Mouse (Mus musculus) cerebellum, postnatal 14 days (tissue): ENCODE results near the gene Lrrc75b.

Experiments
- DNase-seq, 2 experiments: peaks; one replicate each; pipeline ENCODE4 v3.0.0; 2021; ENCODE audit warnings: mixed read lengths in 2 of 2

Gene Lrrc75b

DNA sequence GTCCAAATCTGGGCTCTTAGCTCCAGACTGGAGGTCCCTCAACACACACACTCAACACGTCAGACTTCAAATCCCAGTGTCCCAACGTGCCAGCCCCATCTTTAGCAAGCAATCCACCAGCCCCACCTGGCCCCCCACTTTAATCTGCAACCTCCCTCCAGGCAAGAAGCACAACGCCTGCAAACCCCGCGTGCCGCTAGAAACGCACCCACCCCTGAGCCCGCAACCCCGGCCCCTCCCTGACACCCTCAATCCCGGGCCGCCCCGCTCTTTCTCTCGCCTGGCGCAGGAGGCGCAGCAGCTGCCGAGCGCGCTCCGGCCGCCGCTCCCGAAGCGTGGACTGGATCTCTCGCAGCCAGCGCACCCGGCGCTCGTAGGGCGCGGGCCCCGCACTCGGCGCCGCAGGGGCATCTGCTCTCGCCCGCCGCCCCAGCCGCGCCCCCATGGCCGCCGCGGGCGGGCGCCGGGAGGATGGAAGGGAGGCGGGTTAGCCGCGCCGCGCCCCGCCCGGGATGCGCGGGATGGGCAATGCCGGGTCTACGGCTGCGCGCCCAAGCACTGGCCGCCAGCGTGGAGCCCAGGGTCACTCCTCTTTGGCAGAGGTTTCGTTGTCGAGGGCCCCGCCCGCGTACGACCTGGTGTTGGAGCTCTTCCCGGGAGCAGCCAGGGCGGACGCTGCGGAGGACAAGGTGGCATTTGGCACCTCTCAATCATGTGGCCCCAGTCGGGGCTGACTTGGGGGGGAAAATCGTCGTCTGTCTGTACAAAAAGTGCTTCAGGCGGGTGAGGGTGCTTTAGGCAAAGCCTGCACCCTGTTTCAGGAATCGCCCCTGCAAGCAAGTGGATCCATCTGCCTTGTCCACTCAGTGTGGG is at the start of gene Lrrc75b:
Gene Lrrc75b, minus strand, starts transcription at position 655 of the 873 bp plus-strand sequence.
- DNase-seq = peak; percentile 83 to 88

DNA sequence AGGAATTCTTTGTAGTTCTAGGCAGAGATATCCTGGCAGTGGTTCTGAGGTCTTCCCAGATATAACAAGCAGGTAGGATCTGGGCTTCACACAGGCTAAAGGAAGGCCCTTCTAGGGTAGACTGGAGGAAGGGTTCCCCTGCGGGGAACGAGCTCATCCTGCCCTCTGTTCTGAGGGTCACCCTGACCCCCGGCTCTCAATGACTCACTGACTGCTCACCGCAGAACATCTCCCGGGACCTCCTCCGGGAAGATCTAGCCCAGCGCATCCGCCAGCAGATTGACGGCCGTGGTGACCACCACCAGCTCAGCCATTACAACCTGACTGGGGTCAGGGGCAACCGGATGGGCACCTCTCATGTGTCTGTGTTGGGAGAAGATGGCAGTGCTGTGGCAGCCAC is 48.8 kb upstream of the Lrrc75b start:
- no peak for DNase-seq

DNA sequence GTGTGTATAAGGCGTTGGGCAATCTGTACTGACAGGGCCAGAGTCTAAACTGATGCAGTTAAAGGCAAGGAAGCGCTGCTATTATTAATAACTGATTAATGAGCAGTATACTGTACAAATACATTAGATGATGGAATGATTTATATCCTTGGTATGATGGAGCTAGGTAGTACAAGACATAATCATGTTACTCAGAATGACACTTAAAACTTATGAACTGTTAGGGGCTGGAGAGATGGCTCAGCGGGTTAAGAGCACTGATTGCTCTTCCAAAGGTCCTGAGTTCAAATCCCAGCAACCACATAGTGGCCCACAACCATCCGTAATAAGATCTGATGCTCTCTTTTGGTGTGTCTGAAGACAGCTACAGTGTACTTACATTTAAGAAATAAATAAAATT is 47.1 kb upstream of the Lrrc75b start:
- no peak for DNase-seq

DNA sequence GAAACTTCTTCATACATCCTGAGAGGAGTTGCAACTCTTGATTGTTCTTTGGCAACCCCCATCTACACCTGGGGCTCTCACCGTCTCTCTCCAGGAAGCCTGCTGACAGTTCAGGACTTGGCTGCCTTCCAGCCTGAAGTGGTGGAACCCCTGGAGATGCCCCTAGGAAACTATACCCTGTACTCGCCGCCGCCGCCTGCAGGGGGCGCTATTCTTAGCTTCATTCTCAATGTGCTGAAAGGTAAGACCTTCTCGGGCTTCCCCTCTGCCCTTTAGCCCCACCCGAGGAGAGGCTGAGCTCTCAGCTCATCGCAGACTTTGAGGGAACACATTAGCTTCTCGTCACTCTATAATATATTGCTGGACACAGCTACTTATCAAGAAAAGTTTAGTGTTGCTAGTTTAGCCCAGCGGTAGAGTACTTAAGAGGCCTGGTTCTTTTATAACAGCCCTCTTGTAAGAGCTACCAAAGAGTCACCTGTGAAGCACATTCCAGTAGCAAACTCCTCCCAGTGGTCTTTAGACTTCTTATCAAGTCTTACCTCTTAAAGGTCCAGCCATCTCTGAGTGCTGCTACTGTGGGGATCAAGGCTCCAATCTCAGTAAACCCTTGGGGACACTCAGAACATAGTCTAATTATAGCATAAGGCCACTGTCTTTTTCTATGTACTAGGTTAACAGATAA is 45.2 kb upstream of the Lrrc75b start:
- DNase-seq = no peak

DNA sequence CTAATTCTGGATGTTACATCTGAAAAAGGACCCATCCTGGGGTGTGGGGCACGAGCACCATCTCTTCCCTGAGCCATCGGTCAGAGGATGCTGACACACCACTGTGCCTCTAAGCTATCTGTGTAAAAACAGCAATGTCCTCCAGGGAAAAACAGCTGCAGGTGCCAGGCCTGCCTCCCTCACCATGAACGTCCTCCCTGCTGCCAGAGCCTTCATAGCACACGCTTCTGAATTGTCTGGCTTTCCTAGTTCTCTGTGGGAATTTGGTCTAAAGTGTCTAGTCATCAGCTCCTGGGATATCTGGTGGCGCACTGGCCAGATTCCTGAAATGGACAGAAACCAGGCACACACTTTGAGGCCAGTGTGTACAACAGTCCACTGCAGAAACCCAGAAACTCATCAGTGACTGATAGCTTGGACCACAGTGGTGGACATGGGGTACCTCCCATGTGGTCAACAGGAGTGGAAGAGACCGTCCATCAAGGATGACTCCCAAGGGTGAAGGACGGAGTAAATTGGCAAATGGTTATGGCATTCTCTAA is 40.1 kb upstream of the Lrrc75b start:
- no peak for DNase-seq

DNA sequence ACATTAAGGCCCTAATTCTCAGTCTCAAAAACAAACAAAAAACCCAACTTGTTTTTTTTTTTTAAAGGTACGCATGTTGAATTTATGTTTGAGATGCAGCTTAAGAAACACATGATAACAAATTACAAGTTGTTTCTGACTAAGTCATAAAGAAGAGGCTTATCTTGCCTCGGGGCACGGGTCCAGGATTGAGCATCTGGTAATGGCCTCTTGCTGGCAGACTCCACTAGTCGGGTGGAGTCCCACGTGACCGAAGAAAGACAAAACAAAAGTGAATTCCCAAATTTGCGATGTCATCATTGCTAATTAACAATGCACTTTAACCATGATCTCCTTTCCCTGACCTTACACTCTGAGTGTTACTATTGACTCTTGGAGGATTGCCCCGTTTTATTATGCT is 35.9 kb upstream of the Lrrc75b start:
- DNase-seq = peak; percentile 75 to 79

DNA sequence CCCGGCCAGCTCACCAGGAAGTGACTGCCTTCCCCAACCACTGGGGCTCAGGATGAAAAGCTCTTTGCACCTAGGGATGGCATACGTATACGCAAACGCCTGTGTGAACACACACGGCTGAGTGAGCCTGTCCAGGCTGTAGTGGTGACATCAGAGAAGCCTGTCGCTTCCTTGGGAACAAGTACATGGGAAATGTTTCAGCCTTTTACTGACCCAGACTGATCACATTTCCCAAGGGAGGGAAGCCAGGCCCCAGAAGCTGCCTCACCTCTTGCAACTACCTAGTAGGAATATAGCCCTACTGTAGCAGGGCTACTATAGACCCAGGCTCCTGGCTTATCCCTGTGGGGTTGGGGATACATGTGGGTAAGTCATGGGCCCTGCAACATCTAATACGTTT is 32.5 kb upstream of the Lrrc75b start:
- no peak for DNase-seq

DNA sequence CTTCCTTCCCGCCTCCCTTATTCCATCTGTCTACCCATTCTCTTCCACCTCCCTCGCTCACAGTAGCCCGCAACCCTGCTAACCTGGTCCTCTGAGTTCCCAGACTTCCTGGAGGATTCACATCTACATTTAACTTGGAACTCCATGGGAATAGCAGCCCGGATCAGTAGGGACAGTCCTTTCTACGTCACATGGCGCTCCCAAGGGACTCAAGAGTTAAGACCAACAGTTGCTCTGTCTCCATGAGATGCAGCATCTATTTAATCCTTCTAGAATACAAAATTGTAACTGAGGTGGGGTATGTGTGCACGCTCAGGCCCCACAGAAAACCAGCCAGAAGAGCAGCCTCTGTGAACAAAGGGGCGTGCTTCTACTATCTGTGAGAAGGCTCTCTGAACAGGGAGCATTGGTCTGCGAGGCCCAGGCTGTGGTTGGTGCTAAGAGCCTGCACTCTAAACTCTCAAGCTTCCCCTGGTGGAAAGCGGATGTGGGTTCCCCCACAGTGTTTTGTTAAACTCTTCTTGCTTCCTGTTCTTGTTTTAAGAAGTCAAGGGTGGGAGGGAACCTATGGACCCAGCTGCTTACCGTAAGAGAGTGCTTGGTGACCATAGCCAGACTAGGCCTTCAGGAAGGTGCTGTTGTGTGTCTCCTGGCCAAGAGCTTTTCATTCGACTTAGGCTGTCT is 31.2 kb upstream of the Lrrc75b start:
- DNase-seq = no peak

DNA sequence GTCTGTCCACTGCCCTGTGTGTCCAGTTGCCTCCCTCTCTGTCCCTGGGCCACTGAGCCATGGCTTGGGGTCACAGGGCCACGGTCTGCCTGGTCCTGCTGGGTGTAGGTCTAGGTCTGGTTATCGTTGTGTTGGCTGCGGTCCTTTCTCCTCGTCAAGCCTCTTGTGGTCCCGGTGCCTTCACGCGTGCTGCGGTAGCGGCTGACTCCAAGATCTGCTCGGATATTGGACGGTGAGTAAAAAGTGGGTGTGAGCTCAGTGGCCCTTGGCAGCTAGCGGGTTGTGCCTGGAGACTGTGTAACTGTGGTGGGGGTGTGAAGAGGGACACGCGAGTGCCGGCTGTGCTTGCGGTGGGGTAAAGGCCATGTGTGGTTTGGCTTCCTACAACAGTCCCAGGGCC is 29.5 kb upstream of the Lrrc75b start:
- no peak for DNase-seq

DNA sequence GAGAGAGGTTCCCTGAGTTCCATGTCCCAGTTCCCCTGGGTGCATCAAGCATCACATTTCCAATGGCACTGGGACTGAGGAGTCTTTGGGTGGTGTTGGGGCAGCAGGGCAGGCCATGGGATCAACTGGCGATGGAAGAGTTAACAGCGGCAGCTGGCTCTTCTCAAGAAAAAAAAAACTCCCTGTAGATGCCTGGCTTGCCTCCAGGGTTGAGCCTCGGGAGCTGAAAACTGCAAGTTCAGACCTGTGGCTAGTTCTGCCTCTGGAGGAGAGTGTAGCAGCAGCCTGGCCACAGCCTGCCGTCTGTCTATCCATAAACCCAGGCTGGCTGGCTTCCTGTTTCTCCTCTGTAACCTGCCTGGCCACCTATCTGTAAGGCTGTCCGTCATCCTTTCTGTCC is 29.0 kb upstream of the Lrrc75b start, which contains the start of gene Ggt5:
Gene Ggt5, plus strand, starts transcription at position 212 of the 400 bp plus-strand sequence.
- DNase-seq = peak; percentile 26 to 58

DNA sequence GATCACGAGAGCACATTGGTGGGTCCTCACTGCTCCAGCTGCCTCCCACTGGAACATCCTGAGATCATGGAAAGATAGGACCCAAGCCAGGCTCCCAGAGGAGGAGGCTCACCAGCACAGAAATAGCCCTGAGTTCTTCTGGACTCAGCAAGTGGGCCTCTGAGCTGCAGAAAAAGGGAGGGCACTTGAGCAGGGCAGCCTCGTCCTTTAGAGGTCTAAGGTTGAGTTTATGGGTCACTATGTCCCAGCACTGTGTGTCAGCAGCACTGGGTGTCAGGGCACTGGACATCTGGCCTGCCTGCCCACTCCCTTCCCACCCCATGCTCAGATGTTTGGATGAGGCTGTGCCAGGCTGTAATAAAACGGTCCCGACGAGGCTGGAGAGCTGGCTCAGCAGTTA is 28.2 kb upstream of the Lrrc75b start:
- DNase-seq = no peak

DNA sequence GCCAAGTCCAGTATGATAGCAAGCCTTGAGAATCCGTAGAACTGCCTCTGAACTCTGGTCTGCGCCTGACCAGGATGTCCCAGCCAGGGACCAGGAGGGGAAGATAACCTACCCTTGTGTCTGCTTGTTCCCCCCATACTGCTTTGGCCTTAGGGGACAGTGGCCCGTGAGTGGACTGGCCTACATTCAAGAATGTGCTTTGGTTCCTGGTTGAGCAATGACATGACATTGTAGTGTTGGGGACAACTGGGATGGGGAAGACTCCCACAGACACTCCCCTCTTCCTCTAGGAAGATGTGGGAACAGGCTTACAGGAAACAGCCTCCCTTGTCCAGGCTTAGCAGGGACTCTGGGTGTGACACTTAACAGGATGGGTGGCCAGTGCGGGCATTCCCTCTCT is 27.7 kb upstream of the Lrrc75b start:
- DNase-seq = no peak

DNA sequence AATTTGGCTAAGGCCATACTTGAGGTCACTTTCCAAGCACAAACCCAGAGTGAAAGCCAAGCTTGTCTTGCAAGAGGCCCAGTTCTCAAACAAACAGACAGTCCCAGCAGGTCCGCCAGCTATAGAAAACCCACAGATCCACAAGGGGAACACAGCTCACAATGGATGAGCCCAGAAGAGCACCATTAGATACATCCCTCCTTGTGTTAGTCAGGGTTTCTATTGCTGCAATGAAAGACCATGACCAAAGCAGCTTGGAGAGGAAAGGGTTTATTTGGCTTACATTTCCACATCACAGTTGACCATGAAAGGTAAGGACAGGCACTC is 26.4 kb upstream of the Lrrc75b start:
- DNase-seq = no peak

DNA sequence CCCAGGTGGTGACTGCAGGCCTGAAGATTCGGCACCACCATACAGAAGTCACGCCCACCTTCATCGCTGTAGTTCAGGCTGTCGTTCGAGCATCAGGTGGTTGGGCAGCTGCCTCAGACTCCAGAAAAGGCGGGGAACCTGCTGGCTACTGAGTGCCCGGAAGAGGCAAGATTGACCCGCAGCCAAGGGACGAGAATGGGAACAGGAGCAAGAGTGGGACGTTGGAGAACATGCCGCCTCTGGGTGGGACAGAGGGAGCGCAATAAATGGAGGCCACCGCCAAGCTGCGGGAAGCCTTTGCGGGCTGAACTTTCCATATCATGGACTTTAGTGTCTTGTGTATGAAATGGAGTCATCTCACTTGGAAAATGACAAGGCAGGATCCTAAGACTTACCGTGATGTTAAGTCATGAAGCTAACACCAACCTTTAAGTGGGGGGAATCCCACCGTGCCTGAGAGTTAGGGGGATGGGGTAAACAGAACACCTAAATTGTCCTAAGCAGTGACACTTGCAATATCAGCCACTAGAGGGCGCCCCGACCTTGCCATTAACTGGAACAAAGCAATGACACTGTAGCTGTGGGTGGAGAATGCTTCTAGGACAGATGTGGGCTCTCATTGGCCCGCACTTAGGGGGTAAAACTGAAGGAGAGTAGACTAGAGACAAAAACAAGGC is 25.9 kb upstream of the Lrrc75b start:
- peak; percentile 94 to 96 for DNase-seq

DNA sequence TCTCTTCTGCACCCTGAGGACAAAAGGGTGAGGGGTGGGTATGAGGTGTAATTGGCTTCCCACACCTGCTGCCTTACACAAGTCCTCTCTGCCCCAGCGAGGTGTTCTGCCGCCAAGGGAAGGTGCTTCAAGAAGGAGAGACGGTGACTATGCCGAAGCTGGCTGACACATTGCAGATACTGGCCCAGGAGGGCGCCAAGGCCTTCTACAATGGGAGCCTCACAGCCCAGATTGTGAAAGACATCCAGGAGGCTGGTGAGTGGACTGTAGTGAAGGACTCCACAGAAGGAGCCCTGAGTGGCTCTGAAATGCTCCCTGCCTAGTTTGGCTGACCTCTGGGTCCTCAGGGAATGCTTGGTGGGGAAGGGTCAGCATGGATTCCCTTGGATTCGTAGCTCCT is 19.0 kb upstream of the Lrrc75b start:
- DNase-seq = no peak

DNA sequence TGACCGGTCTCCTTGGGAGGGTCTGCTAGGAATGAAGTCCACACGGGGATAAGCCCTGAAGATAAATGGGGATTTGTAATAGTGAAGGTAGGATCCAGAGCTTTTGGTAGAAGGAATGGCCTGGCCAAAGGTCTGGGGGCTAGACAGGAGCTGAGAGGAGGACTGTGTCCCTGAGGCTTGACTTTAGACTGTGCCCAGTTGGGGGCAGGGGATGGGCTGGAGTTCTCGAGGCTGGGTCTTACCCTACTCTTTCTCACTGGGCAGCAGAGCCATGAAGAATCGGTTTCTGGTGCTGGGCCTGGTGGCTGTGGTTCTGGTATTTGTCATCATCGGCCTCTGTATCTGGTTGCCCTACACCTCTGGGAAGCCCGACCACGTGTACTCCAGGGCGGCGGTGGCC is 13.8 kb upstream of the Lrrc75b start:
- no peak for DNase-seq

DNA sequence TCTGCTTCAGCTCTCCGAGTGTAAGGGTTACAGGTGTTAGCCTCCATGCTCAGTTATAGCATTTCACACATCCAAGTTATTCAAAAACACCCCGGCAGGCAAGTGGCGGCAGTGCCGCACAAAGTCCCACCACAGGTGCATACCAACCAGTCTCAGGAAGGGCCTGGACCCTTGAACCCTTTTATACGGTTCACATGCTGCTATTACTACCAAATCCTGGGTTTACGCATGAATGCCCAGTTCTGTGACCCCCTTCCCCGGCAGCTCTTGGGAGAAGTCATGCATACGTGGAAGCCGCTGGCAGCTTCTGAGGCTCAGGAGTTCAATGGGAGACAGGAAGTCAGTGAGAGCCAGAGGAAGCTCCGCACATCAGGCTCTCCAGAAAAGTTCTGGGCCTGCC is 13.1 kb upstream of the Lrrc75b start:
- no peak for DNase-seq

DNA sequence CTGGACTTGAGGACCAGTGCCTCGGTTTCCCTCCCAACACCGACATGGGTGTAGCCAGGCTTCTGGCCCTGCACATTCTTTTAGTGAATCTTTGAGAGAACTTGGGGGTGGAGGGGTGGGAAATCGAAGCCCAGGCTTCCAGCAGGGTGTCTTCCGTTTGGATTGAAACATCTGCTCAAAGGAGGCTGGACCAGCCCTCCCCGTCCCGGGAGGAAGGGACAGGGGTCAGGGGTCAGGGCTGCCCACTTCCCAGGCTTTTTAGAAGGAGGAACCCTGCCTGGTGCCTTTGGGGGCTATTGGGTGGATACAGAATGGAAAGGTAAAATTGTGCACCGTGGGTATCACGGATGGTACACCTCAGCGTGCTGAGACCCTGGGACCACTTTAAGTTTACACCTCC is 11.8 kb upstream of the Lrrc75b start:
- DNase-seq = no peak

DNA sequence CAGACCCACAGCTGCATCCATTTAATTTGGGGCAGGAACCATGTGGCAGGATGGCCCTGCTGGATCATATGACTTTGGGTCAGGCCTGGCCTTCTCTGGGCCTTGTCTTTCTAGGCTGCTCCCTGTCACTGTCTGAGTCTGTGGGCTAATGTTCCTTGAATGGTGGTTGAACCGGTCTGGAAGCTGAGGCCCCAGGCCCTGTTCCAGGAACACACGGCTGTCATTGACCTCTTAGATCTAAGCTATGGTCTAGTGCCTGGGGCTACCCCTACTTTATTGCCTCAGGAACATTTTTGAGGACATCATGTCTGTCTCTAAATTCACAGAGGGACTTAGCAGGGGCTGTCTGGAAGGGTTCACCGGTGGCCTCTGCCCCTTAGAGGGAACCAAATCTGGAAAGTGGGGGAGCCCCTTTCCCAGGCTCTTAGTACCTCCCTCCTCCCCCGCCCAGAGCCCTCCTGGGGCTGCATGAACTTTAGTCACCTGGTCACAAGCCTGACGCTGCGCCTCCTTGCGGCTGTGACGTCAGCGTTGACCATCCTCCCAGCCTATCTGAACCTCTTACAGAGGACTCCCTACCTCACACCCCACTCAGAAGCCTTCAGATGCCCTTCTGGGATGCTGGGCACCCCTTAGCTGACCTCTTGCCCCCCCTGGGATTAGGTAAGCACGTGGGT is 11.0 kb upstream of the Lrrc75b start:
- no peak for DNase-seq

DNA sequence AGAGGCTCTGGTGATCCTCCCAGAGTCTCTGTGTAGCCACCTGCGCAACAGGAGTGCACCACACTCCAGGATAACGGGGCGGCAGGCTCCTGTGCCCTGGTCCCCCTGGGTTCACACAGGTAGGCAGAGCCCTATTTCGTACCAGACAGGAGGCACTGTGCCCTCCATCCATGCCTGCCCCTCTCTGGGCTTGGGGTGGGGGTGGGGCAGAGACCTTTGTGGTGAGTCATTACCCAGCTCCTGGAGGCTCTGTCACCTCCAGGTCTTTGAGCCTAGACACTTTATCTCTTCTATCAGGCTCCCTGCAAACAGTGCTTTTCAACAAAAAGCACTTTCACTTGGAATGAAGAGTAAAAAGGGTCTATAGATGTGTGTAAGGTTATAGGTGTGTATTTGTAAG is 8.7 kb upstream of the Lrrc75b start:
- DNase-seq = no peak

DNA sequence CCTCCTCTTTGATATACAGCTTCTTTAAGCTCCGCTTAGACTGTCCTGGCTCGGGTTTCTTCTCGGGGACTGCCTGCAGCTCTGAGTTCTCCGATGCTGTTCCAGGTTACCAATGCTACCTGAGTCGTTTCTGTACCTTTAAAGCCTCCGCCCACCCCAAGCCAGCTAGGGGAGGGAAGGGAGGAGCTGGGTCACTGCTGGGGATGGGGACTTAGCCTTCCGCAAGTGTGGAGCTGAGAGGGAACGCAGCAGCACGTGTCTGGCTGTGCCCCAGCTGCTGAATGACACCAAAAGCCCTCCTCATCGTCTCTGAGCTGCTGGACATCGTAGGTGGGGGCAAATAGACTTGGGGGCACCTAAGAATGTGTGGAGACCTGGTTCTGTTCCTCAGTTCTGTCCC is 8.3 kb upstream of the Lrrc75b start:
- no peak for DNase-seq

DNA sequence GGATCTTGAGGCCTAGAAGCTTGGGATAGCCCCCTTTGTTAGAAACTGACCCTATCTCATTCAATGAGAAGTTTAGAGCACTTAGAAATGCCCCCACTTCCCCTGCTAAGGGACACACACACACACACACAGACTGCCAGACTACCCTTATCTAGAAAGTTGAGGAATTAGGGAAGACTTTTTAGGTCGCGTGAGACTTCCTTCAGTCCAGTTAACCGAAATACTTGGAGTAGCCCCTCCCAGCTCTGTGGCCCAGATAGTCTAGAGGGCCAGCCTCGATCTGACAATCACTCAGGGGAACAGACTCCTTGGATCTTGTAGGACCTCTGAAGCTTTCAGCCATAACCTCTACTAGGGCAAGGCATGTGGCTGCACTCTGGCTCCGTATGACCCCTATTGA is 7.9 kb upstream of the Lrrc75b start:
- no peak for DNase-seq
